ENCODE assay signal across 9 mouse cellular contexts in the genomic region with DNA sequence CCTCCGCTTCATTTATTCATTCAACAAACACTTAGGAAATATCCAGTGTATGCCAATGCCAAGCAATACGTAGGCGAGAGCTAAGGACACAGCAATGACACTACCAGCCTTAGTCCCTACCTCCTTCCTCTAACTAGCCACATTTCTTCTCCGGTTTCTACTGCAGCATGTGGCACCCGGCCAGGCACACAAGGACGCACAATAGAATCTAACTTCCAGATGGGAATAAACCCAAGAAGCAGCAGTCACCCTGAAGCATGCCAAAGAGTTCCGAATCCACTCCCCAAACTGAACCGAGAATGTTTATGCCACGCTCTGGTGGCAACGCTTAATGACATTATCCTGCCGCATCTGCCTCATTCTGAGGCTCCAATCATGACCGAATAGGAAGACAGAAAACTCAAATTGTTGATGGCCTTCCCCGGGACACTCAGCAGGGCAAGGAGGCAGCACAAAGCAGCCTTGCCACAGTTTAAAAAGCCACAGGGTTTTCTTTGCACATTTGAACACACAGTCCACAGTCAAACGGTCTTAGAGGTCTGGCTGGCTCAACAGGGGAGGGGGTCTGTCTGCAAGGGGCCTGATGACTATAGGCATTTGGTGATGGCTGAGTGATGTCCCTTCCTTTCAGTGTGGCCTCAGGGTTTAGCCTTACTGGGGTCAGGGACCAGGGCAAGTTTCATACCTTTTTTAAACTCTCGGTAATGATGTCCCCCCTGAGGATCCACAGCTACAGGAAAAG. TPM values are rescaled to one million over a fixed set of nuclear protein-coding genes. Genes with fewer than 3 reads are reported as not detected.
A peak's percentile ranks its signal among the peaks of the same experiment; 100 is the strongest.
DNase-seq lines count a peak whose midpoint lies in the region; ATAC-seq and TF ChIP-seq lines count a peak whose summit lies in the region.
"Had no signal": no experiment of that assay in that cellular context is flagged by ENCODE, and none has a peak within 500 bp of the region (broad histone marks: within the 10 kb centered on the region; RNA-seq: fewer than 3 reads in every experiment).

No protein-coding gene starts in this region.

- TF ChIP-seq EP300 in heart, adult 2 months (IDR thresholded peaks at IDR 0.05; ENCODE audit: insufficient read depth, low read depth, low read length): no peak

- WGBS in forebrain, postnatal 0 days: 28% methylated on average over 15 of the region's 15 CpGs
- 62% methylated on average over 15 of the region's 15 CpGs for WGBS in midbrain, embryonic 10.5 days
- 90% methylated on average over 15 of the region's 15 CpGs for WGBS in thymus, adult 2 months
- WGBS in heart, adult 2 months: 53% methylated on average over 15 of the region's 15 CpGs

- H3K27ac ChIP-seq in forebrain, postnatal 0 days (ENCODE audit: low read depth, low read length): peak overlapping the region; percentile 40; the same call in 1 of the 2 replicates
- peak overlapping the region; percentile 98 for H3K27ac ChIP-seq in midbrain, embryonic 10.5 days (replicated peaks)
- H3K27ac ChIP-seq in thymus, adult 2 months (ENCODE audit: control insufficient read depth, insufficient read depth, low read length): no peak overlapping the region
- no peak overlapping the region for H3K27ac ChIP-seq in heart, adult 2 months

- intact Hi-C loops in heart, adult 2 months (cut with DNase I): no loop called here

- no peaks in the 10 kb centered on the region for H3K27me3 ChIP-seq in forebrain, postnatal 0 days (ENCODE audit: insufficient read depth, low read length)
- H3K27me3 ChIP-seq in midbrain, embryonic 10.5 days (ENCODE audit: low read depth, poor library complexity, severe bottlenecking): no peaks in the 10 kb centered on the region
- H3K27me3 ChIP-seq in thymus, adult 2 months (ENCODE audit: control insufficient read depth, insufficient read depth, low read length): no peaks in the 10 kb centered on the region
- H3K27me3 ChIP-seq in heart, adult 2 months (ENCODE audit: control insufficient read depth, insufficient read depth, low read length): no peaks in the 10 kb centered on the region

- H3K79me2 ChIP-seq in heart, adult 2 months (replicated peaks; ENCODE audit: control insufficient read depth, insufficient read depth, low read length): no peaks in the 10 kb centered on the region

- no peak for TF ChIP-seq CTCF in forebrain, postnatal 0 days (IDR thresholded peaks at IDR 0.05; ENCODE audit: low read depth)
- no peak for TF ChIP-seq CTCF in thymus, adult 2 months (IDR thresholded peaks at IDR 0.05; ENCODE audit: borderline replicate concordance, control insufficient read depth, extremely low read depth, insufficient read depth, low read length, poor library complexity)
- TF ChIP-seq CTCF in heart, adult 2 months (IDR thresholded peaks at IDR 0.05): no peak

- TF ChIP-seq POLR2A in thymus, adult 2 months (IDR thresholded peaks at IDR 0.05; ENCODE audit: control insufficient read depth, extremely low read depth, insufficient read depth, low read length, poor library complexity): no peak
- TF ChIP-seq POLR2A in heart, adult 2 months (IDR thresholded peaks at IDR 0.05; ENCODE audit: insufficient read depth, low read depth, low read length): no peak

- no peak overlapping the region for H3K9ac ChIP-seq in forebrain, postnatal 0 days
- no peak overlapping the region for H3K9ac ChIP-seq in heart, adult 2 months (ENCODE audit: low read depth, low read length)

- peak; percentile 66 for ATAC-seq in frontal cortex, adult (ENCODE audit: low TSS enrichment)
- peak; percentile 58 for ATAC-seq in forebrain, postnatal 0 days
- ATAC-seq in granulocyte monocyte progenitor cell, adult 5-6 weeks (replicated peaks; ENCODE audit: poor library complexity, severe bottlenecking): no peak

- no peak for DNase-seq in frontal cortex, postnatal 14 days (ENCODE audit: low spot score in 2 of 2)
- peak; percentile 82 for DNase-seq in Muller cell, postnatal 12 days (ENCODE audit: inconsistent ontology term)
- peak; percentile 59 for DNase-seq in forebrain, postnatal 0 days
- no peak for DNase-seq in midbrain, embryonic 10.5 days (ENCODE audit: low spot score)
- no peak for DNase-seq in thymus, adult 2 months
- no peak for DNase-seq in heart, adult 2 months

- H3K4me3 ChIP-seq in forebrain, postnatal 0 days (ENCODE audit: low read depth, low read length): no peak overlapping the region
- H3K4me3 ChIP-seq in midbrain, embryonic 10.5 days: peak overlapping the region; percentile 76; the same call in 1 of the 2 replicates
- H3K4me3 ChIP-seq in thymus, adult 2 months (ENCODE audit: control insufficient read depth, insufficient read depth, low read length): no peak overlapping the region
- no peak overlapping the region for H3K4me3 ChIP-seq in heart, adult 2 months

- 0 out of 2 replicates have a peak, but pooled peaks cover 3% of the 10 kb centered on the region for H3K36me3 ChIP-seq in forebrain, postnatal 0 days (ENCODE audit: insufficient read depth)
- peaks cover 79% of the 10 kb centered on the region for H3K36me3 ChIP-seq in midbrain, embryonic 10.5 days
- H3K36me3 ChIP-seq in thymus, adult 2 months (ENCODE audit: control insufficient read depth, insufficient read depth, low read length): no peaks in the 10 kb centered on the region
- no peaks in the 10 kb centered on the region for H3K36me3 ChIP-seq in heart, adult 2 months (ENCODE audit: control insufficient read depth, insufficient read depth, low read length)

- peaks cover 14% of the 10 kb centered on the region for H3K4me1 ChIP-seq in forebrain, postnatal 0 days (ENCODE audit: insufficient read depth)
- H3K4me1 ChIP-seq in midbrain, embryonic 10.5 days: peaks cover 78% of the 10 kb centered on the region
- no peaks in the 10 kb centered on the region for H3K4me1 ChIP-seq in thymus, adult 2 months (replicated peaks; ENCODE audit: control insufficient read depth, insufficient read depth, low read length)
- no peaks in the 10 kb centered on the region for H3K4me1 ChIP-seq in heart, adult 2 months (ENCODE audit: control insufficient read depth, insufficient read depth, low read length)

- H3K9me3 ChIP-seq in forebrain, postnatal 0 days (ENCODE audit: low read length): no peaks in the 10 kb centered on the region
- H3K9me3 ChIP-seq in midbrain, embryonic 10.5 days (replicated peaks): peaks cover 4% of the 10 kb centered on the region; the same call in 1 of the 2 replicates

- peak overlapping the region; percentile 6; the same call in 1 of the 2 replicates for H3K4me2 ChIP-seq in forebrain, postnatal 0 days (ENCODE audit: low read depth)
- H3K4me2 ChIP-seq: liver, embryonic 11.5 days had no signal

RNA-seq across cellular contexts. Expression of a gene that starts 7.0 kb away (rescaled TPM):
- total RNA-seq in forebrain, postnatal 0 days (2014; rRNA removed): 22.7 and 28.3 TPM in 2 replicates
- polyA plus RNA-seq in forebrain, postnatal 0 days (2015; fragmentation: Nextera tagmentation; extraction: Ambion mirVana): 14.8 and 16.0 TPM in 2 replicates
- polyA plus RNA-seq in midbrain, embryonic 10.5 days (2016; fragmentation: Nextera tagmentation; extraction: Ambion mirVana): 174 and 175 TPM in 2 replicates
- 0.43 and 0.69 TPM in 2 replicates for polyA plus RNA-seq in thymus, adult 2 months (2012; rRNA removed)
- total RNA-seq in heart, adult 2 months (2021): 1 to 10 TPM; 4.2 to 9.1 TPM
- 7.2 and 7.6 TPM in 2 replicates for polyA plus RNA-seq in heart, adult 2 months (2012; rRNA removed)
- total RNA-seq in granulocyte monocyte progenitor cell, adult 5-6 weeks (2014; fragmentation: Nextera tagmentation): 3.1 and 3.9 TPM in 2 replicates
- 5.5 and 6.1 TPM in 2 replicates for total RNA-seq in granulocyte monocyte progenitor cell, adult 5-6 weeks (2017)

Comparison
In these comparisons a context has a peak if more than half of its experiments do, and no peak if none do; other contexts are left out.
1. DNase-seq: peak in Muller cell, postnatal 12 days (single experiment) and forebrain, postnatal 0 days (single experiment); none in frontal cortex, postnatal 14 days (0 of 2), midbrain, embryonic 10.5 days (single experiment), thymus, adult 2 months (single experiment) and heart, adult 2 months (0 of 2).
2. H3K27ac ChIP-seq: peak in forebrain, postnatal 0 days (single experiment) and midbrain, embryonic 10.5 days (single experiment); none in thymus, adult 2 months (single experiment) and heart, adult 2 months (single experiment).
3. RNA of a gene that starts 7.0 kb away (polyA plus RNA-seq): 174 to 175 TPM in midbrain, embryonic 10.5 days; 14.8 to 16.0 TPM in forebrain, postnatal 0 days, 7.2 to 7.6 TPM in heart, adult 2 months and 0.43 to 0.69 TPM in thymus, adult 2 months; every median in the first group is over 10 times any median in the second.